Mouse (Mus musculus) MEL (cell line): ENCODE measurements around the gene Fyn. TPM values are rescaled to one million over a fixed set of nuclear protein-coding genes. Genes with fewer than 3 reads are reported as not detected.

Experiments
- DNase-seq: peaks from one replicate; pipeline ENCODE4 v3.0.0; 2011; ENCODE audit warnings: low read depth, low spot score
- H3K27ac ChIP-seq: 2 replicates; pipeline ENCODE4 v1.5.1; 2012; ENCODE audit warnings: low read depth, mild to moderate bottlenecking, control low read depth, low read length, moderate library complexity; ENCODE audit not compliant: control insufficient read depth
- H3K27me3 ChIP-seq, 2 experiments: fragments of 150-350 bp in 1 of 2; sonication (generic) in 1 of 2; 2 replicates each; pipeline ENCODE4 v1.6.1; 2012; ENCODE audit warnings: low read length in 2 of 2, mild to moderate bottlenecking in 2 of 2, improper control_type of control experiment in 1 of 2, moderate library complexity in 1 of 2; ENCODE audit not compliant: insufficient read depth in 2 of 2, control insufficient read depth in 1 of 2
- H3K36me3 ChIP-seq, 2 experiments: 2 replicates each; pipeline ENCODE4 v1.6.1; 2012 to 2014; ENCODE audit warnings: low read length in 2 of 2, improper control_type of control experiment in 1 of 2, inconsistent platforms in 1 of 2, mild to moderate bottlenecking in 1 of 2; ENCODE audit not compliant: insufficient read depth in 2 of 2, control insufficient read depth in 1 of 2
- H3K4me1 ChIP-seq, 2 experiments: fragments of 150-350 bp in 1 of 2; sonication (generic) in 1 of 2; 2 replicates each; pipeline ENCODE4 v1.6.1; 2012; ENCODE audit warnings: low read length in 2 of 2, improper control_type of control experiment in 1 of 2, mild to moderate bottlenecking in 1 of 2; ENCODE audit not compliant: insufficient read depth in 2 of 2, control insufficient read depth in 1 of 2
- H3K4me3 ChIP-seq, 2 experiments: fragments of 150-350 bp in 1 of 2; sonication (generic) in 1 of 2; 2 replicates each; pipeline ENCODE4 v1.5.1; 2012; ENCODE audit warnings: low read depth in 2 of 2, low read length in 2 of 2, mild to moderate bottlenecking in 2 of 2, moderate library complexity in 2 of 2, control low read depth in 1 of 2, improper control_type of control experiment in 1 of 2; ENCODE audit not compliant: control insufficient read depth in 1 of 2, insufficient read depth in 1 of 2
- H3K79me2 ChIP-seq: 2 replicates; pipeline ENCODE4 v1.6.1; 2012; ENCODE audit warnings: mild to moderate bottlenecking, low read length, moderate library complexity; ENCODE audit not compliant: control insufficient read depth, poor library complexity, insufficient read depth
- H3K9ac ChIP-seq: 2 replicates; pipeline ENCODE4 v1.6.1; 2012; ENCODE audit warnings: low read depth, mild to moderate bottlenecking, control low read depth, low read length, moderate library complexity; ENCODE audit not compliant: control insufficient read depth, poor library complexity, severe bottlenecking
- H3K9me3 ChIP-seq: fragments of 150-350 bp; sonication (generic); replicated peaks from 2 replicates; pipeline ENCODE4 v1.6.1; 2012; ENCODE audit warnings: mild to moderate bottlenecking, low read length, improper control_type of control experiment, moderate library complexity; ENCODE audit not compliant: insufficient read depth
- CHD1 ChIP-seq: IDR thresholded peaks from 2 replicates; pipeline ENCODE4 v1.6.1; 2012; ENCODE audit warnings: low read depth, mild to moderate bottlenecking, inconsistent platforms, low read length, improper control_type of control experiment
- CHD2 ChIP-seq: IDR thresholded peaks from 2 replicates; pipeline ENCODE4 v1.6.1; 2011; ENCODE audit warnings: low read length, improper control_type of control experiment
- E2F4 ChIP-seq: IDR thresholded peaks from 2 replicates; pipeline ENCODE4 v1.6.1; 2011; ENCODE audit warnings: low read depth, low read length, improper control_type of control experiment, borderline replicate concordance
- ELF1 ChIP-seq: IDR thresholded peaks from 2 replicates; pipeline ENCODE4 v1.6.1; 2014; ENCODE audit warnings: low read depth, mild to moderate bottlenecking, inconsistent platforms, low read length, improper control_type of control experiment, moderate library complexity
- ETS1 ChIP-seq: IDR thresholded peaks from 2 replicates; pipeline ENCODE4 v1.6.1; 2012; ENCODE audit warnings: low read depth, mild to moderate bottlenecking, inconsistent platforms, low read length, improper control_type of control experiment, moderate library complexity
- GABPA ChIP-seq: IDR thresholded peaks from 2 replicates; pipeline ENCODE4 v1.6.1; 2012; ENCODE audit warnings: low read depth, mild to moderate bottlenecking, inconsistent platforms, low read length, improper control_type of control experiment, moderate library complexity
- HCFC1 ChIP-seq: IDR thresholded peaks from 2 replicates; pipeline ENCODE4 v1.6.1; 2012; ENCODE audit warnings: low read depth, mild to moderate bottlenecking, inconsistent platforms, low read length, improper control_type of control experiment, moderate library complexity
- MEF2A ChIP-seq: IDR thresholded peaks from 2 replicates; pipeline ENCODE4 v1.6.1; 2014; ENCODE audit warnings: low read depth, mild to moderate bottlenecking, inconsistent platforms, low read length, improper control_type of control experiment; ENCODE audit not compliant: poor library complexity, insufficient replicate concordance, severe bottlenecking; ENCODE audit errors: extremely low read depth
- MYB ChIP-seq: IDR thresholded peaks from 2 replicates; pipeline ENCODE4 v1.6.1; 2011; ENCODE audit warnings: mild to moderate bottlenecking, low read depth, low read length, improper control_type of control experiment
- MYC ChIP-seq: IDR thresholded peaks from 2 replicates; pipeline ENCODE4 v1.6.1; 2011; ENCODE audit warnings: low read depth, mild to moderate bottlenecking, low read length, improper control_type of control experiment, moderate library complexity
- NELFE ChIP-seq: IDR thresholded peaks from 2 replicates; pipeline ENCODE4 v1.6.1; 2011; ENCODE audit warnings: low read depth, low read length, improper control_type of control experiment
- NRF1 ChIP-seq: IDR thresholded peaks from 2 replicates; pipeline ENCODE4 v1.6.1; 2014; ENCODE audit warnings: low read depth, mild to moderate bottlenecking, inconsistent platforms, low read length, improper control_type of control experiment, moderate library complexity; ENCODE audit not compliant: poor library complexity, insufficient read depth, severe bottlenecking
- POLR2A ChIP-seq, 2 experiments: IDR thresholded peaks; 2 replicates each; pipeline ENCODE4 v1.6.1; 2011 to 2012; ENCODE audit warnings: low read length in 2 of 2, mild to moderate bottlenecking in 2 of 2, control low read depth in 1 of 2, improper control_type of control experiment in 1 of 2, low read depth in 1 of 2, moderate library complexity in 1 of 2; ENCODE audit not compliant: control insufficient read depth in 1 of 2, insufficient read depth in 1 of 2, poor library complexity in 1 of 2
- POLR2AphosphoS2 ChIP-seq: IDR thresholded peaks from 2 replicates; pipeline ENCODE4 v1.6.1; 2011; ENCODE audit warnings: low read length, improper control_type of control experiment
- RAD21 ChIP-seq: IDR thresholded peaks from 2 replicates; pipeline ENCODE4 v1.6.1; 2011; ENCODE audit warnings: mild to moderate bottlenecking, low read depth, low read length, improper control_type of control experiment
- TAL1 ChIP-seq: IDR thresholded peaks from 2 replicates; pipeline ENCODE4 v1.6.1; 2012; ENCODE audit warnings: mild to moderate bottlenecking, inconsistent platforms, low read length, moderate library complexity, mixed read lengths
- TBP ChIP-seq: IDR thresholded peaks from 2 replicates; pipeline ENCODE4 v1.8.0; 2011; ENCODE audit warnings: low read depth, low read length, improper control_type of control experiment
- TCF12 ChIP-seq: IDR thresholded peaks from 2 replicates; pipeline ENCODE4 v1.6.1; 2014; ENCODE audit warnings: low read depth, mild to moderate bottlenecking, inconsistent platforms, low read length, improper control_type of control experiment, moderate library complexity
- UBTF ChIP-seq: IDR thresholded peaks from 2 replicates; pipeline ENCODE4 v1.6.1; 2012; ENCODE audit warnings: low read depth, mild to moderate bottlenecking, inconsistent platforms, low read length, improper control_type of control experiment, moderate library complexity, borderline replicate concordance; ENCODE audit not compliant: insufficient read depth
- ZC3H11A ChIP-seq: IDR thresholded peaks from 2 replicates; pipeline ENCODE4 v1.6.1; 2012; ENCODE audit warnings: low read depth, mild to moderate bottlenecking, inconsistent platforms, low read length, improper control_type of control experiment
- ZNF384 ChIP-seq: IDR thresholded peaks from 2 replicates; pipeline ENCODE4 v1.6.1; 2012; ENCODE audit warnings: low read depth, mild to moderate bottlenecking, inconsistent platforms, low read length, improper control_type of control experiment
- polyA plus RNA-seq, 2 experiments: library from polyadenylated mRNA; stranded (reverse) in 1 of 2; unstranded in 1 of 2; fragments of >175 nt in 1 of 2; fragments of >200 nt in 1 of 2; gene quantifications; 2 replicates each; pipeline versions ENCODE4 v1.2.1 to v1.2.4; 2012; ENCODE audit warnings: low replicate concordance in 2 of 2, low read depth in 1 of 2; ENCODE audit not compliant: insufficient read length in 2 of 2, insufficient read depth in 1 of 2, missing spikeins in 1 of 2
- total RNA-seq: library from RNA; depleted of rRNA; stranded (reverse); fragments of 300-350 nt; gene quantifications from 2 replicates; pipeline ENCODE4 v1.2.3, GENCODE M21; 2012

Fyn gene
- total and polyA plus RNA-seq, 3 experiments = 0.03 TPM; not detected in 2

DNA sequence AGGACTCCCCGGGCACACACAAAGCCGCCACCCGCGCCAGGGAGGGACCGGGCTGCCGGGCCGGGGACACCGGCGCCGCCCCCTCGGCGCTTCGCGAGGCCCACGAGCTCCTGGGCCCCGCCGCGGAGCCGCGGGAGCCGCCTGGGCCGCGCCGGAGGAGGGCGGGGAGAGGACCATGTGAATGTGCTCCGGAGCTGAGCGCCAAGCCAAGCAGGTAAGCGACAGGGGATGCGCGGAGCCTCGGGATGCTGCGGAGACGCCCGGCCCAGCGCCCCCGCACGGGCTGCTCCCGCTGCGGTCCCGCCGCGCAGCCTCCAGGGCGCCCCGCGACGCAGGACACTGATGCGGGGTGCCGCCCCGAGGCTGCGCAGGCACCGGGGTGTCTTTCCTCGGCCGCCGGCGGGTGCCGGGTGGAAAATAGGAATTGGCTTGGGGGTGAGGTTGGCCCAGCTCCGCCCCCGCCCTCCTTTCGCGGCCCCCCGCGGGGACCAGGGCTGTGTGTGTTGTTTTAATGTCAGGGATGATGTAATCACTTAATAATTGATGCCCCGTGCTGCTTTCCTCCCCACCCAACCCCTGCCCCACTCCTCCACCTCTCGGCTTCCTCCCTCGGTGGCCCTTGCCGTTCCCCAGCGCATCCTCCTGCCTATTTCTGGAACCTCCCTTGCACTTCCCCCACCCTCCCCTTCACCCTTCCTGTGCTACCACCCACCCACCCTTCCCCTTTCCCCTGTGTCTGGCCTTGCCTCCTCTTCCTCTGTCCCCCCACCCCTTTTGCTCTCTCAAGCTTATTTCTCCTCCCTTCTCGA is 1.5 kb downstream of the Fyn start:
- Histone ChIP-seq H3K9me3 (no peaks in the 10 kb centered on the region), H3K27ac (no peak overlapping the region), H3K4me3 (no peak overlapping the region), H3K79me2 (no peaks in the 10 kb centered on the region), H3K27me3 (no peaks in the 10 kb centered on the region), H3K9ac (no peak overlapping the region), H3K4me1 (no peaks in the 10 kb centered on the region), H3K36me3 (no peaks in the 10 kb centered on the region)
- TF ChIP-seq NRF1 (no peak), POLR2A (IDR thresholded peaks at IDR 0.05; ENCODE audit: control insufficient read depth in 1 of 2, insufficient read depth in 1 of 2, low read depth in 1 of 2, low read length in 2 of 2, poor library complexity in 1 of 2) (0 out of 4 replicates have a peak, but pooled peaks of 1 of the 2 experiments have one; percentile 9), TAL1 (no peak)
- DNase-seq = no peak

DNA sequence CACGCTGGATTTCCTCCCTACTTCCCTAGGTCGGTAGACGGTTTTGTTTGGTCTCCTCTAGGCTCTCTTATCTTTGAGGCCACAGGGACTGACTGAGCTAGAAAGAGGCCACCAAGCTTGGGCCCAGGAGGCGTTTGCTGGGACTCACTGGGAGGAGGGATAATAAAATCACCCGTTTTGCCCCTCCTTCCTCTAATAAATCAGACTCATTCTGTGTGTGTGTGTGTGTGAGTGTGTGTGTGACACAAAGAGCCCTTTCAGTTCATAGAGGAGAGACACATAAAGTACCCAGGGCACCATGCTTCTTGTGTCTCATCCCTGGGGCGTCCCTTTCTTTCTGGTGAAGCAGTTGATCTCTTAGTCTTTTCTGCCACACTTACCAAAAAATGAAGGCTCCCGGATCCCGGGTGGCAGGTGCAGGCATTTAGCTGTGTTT is 2.1 kb downstream of the Fyn start:
- H3K79me2 ChIP-seq = no peaks in the 10 kb centered on the region
- no peaks in the 10 kb centered on the region for H3K4me1 ChIP-seq
- TF ChIP-seq GABPA (no peak), CHD1 (no peak), POLR2A (IDR thresholded peaks at IDR 0.05; ENCODE audit: control insufficient read depth in 1 of 2, insufficient read depth in 1 of 2, low read depth in 1 of 2, low read length in 2 of 2, poor library complexity in 1 of 2) (no peak), RAD21 (no peak), POLR2AphosphoS2 (no peak), ELF1 (no peak), CHD2 (no peak), MYC (no peak), NELFE (no peak), HCFC1 (no peak), ETS1 (no peak), E2F4 (no peak), MYB (no peak), ZNF384 (no peak), MEF2A (no peak), TBP (no peak), UBTF (no peak), TCF12 (no peak), TAL1 (no peak), ZC3H11A (no peak)
- H3K36me3 ChIP-seq = no peaks in the 10 kb centered on the region
- no peak overlapping the region for H3K9ac ChIP-seq
- no peaks in the 10 kb centered on the region for H3K27me3 ChIP-seq
- H3K9me3 ChIP-seq = no peaks in the 10 kb centered on the region
- H3K4me3 ChIP-seq = no peak overlapping the region
- no peak for DNase-seq
- no peak overlapping the region for H3K27ac ChIP-seq
